8 mouse cellular contexts compared by ENCODE assay signal in the genomic region with DNA sequence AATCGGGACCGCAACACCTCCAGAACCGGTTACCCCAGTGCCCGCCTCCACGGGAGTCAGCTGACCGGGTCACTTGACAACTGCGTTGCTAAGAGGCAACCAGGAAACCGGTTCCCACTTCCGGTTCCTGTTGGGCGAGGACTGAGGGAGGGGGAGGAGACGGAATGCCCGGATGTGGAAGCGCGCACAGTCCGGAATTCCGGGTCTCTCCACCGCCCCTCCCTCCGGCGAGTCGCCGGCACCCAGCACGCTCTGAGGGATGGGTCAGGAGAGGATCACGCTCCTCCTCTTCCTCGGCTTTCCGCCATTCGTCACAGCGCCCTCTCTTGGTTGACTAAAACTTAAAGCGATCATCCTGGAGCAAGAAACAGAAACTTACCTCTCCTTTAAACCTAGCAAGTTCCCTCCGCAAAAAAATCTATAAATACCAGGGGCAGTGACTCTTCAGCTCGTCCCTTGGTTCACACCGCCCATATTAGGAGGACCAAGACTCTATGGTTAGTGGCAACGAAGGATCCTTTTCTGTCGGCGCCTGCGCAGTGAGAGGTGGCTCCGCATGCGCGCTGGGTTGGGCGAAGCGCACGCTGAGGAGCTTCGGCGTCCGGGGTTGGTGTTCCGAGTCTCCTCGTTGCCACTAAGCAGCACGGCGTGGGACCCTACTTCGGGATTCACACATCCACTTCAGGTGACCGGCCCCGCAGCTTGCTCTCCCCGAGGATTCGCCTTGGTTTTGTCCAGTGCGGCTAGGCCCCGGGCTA. TPM values are rescaled to one million over a fixed set of nuclear protein-coding genes. Genes with fewer than 3 reads are reported as not detected.
DNase-seq lines count a peak whose midpoint lies in the region; ATAC-seq and TF ChIP-seq lines count a peak whose summit lies in the region.

A gene (minus strand): TSS at position 143 of the 758 bp plus-strand sequence.
A gene (plus strand): TSS at position 324 of the 758 bp plus-strand sequence.

- H3K9me3 ChIP-seq in kidney, embryonic 14.5 days (ENCODE audit: control insufficient read depth, low read length), result no peaks in the 10 kb centered on the region
- H3K9me3 ChIP-seq in limb, embryonic 15.5 days, result no peaks in the 10 kb centered on the region

- TF ChIP-seq POLR2A in bone marrow macrophage, adult 2 months (IDR thresholded peaks at IDR 0.05; ENCODE audit: borderline replicate concordance, low read depth, low read length), result no peak
- peak; percentile 84 for TF ChIP-seq POLR2A in embryonic fibroblast, embryonic 13.5 days (IDR thresholded peaks at IDR 0.05; ENCODE audit: low read depth, low read length)

- no peaks in the 10 kb centered on the region for H3K27me3 ChIP-seq in kidney, embryonic 14.5 days (ENCODE audit: control insufficient read depth, insufficient read depth, low read length)
- H3K27me3 ChIP-seq in limb, embryonic 15.5 days, result no peaks in the 10 kb centered on the region

- peaks cover 3% of the 10 kb centered on the region; the same call in 1 of the 2 replicates for H3K36me3 ChIP-seq in kidney, embryonic 14.5 days (ENCODE audit: control insufficient read depth, insufficient read depth, low read length)
- H3K36me3 ChIP-seq in limb, embryonic 15.5 days, result 0 out of 2 replicates have a peak, but pooled peaks cover 3% of the 10 kb centered on the region

- DNase-seq in A20 (ENCODE audit: low read depth, low spot score), result peak; percentile 99
- DNase-seq in heart, adult 9 months (ENCODE audit: low spot score in 2 of 2), result peak; percentile 98 to 99
- peak; percentile 98 for DNase-seq in monocyte, adult 2 months (ENCODE audit: low read depth in 1 of 2, low spot score in 2 of 2)
- peak; percentile 99 for DNase-seq in spleen, postnatal 36 days (ENCODE audit: low spot score in 2 of 2)

- H3K27ac ChIP-seq in bone marrow macrophage, adult 2 months (ENCODE audit: insufficient read depth, low read depth, low read length), result peak within 1 kb of the TSS; percentile 91
- peak within 1 kb of the TSS; percentile 90 for H3K27ac ChIP-seq in embryonic fibroblast, embryonic 13.5 days (ENCODE audit: insufficient read depth, low read length)
- H3K27ac ChIP-seq in kidney, embryonic 14.5 days (ENCODE audit: low read depth, low read length), result peak within 1 kb of the TSS; percentile 93
- H3K27ac ChIP-seq in limb, embryonic 15.5 days, result peak within 1 kb of the TSS; percentile 93

- H3K4me1 ChIP-seq in bone marrow macrophage, adult 2 months (ENCODE audit: control insufficient read depth, insufficient read depth, low read length), result peaks cover 18% of the 10 kb centered on the region
- H3K4me1 ChIP-seq in embryonic fibroblast, embryonic 13.5 days (ENCODE audit: control insufficient read depth, insufficient read depth, low read length), result peaks cover 5% of the 10 kb centered on the region
- H3K4me1 ChIP-seq in kidney, embryonic 14.5 days (ENCODE audit: control insufficient read depth, insufficient read depth, low read length), result peaks cover 11% of the 10 kb centered on the region
- peaks cover 21% of the 10 kb centered on the region for H3K4me1 ChIP-seq in limb, embryonic 15.5 days

- ATAC-seq in kidney, embryonic 14.5 days (ENCODE audit: low FRiP score, low TSS enrichment), result peak; percentile 100
- peak; percentile 100 for ATAC-seq in limb, embryonic 15.5 days (ENCODE audit: insufficient number of reproducible peaks, low FRiP score, low TSS enrichment, low read depth)

- H3K4me2 ChIP-seq in kidney, embryonic 14.5 days (replicated peaks; ENCODE audit: low read depth, low read length), result peak within 1 kb of the TSS; percentile 89
- peak within 1 kb of the TSS; percentile 59 for H3K4me2 ChIP-seq in limb, embryonic 15.5 days

- peak within 1 kb of the TSS; percentile 79 for H3K4me3 ChIP-seq in bone marrow macrophage, adult 2 months (ENCODE audit: insufficient read depth, low read length)
- peak within 1 kb of the TSS; percentile 97 for H3K4me3 ChIP-seq in embryonic fibroblast, embryonic 13.5 days (ENCODE audit: insufficient read depth, low read length)
- H3K4me3 ChIP-seq in kidney, embryonic 14.5 days (ENCODE audit: low read length), result peak within 1 kb of the TSS; percentile 90
- peak within 1 kb of the TSS; percentile 82 for H3K4me3 ChIP-seq in limb, embryonic 15.5 days

- under 1% methylated on average over 55 of the region's 55 CpGs for WGBS in kidney, embryonic 14.5 days
- WGBS in limb, embryonic 15.5 days, result under 1% methylated on average over 55 of the region's 55 CpGs

- TF ChIP-seq CTCF in bone marrow macrophage, adult 2 months (IDR thresholded peaks at IDR 0.05; ENCODE audit: low read depth, low read length), result peak; percentile 97
- peak; percentile 76; the same call in 1 of the 2 replicates for TF ChIP-seq CTCF in embryonic fibroblast, embryonic 13.5 days (IDR thresholded peaks at IDR 0.05; ENCODE audit: borderline replicate concordance, insufficient read depth, low read length)

- peak within 1 kb of the TSS; percentile 92 for H3K9ac ChIP-seq in kidney, embryonic 14.5 days (ENCODE audit: low read depth, low read length)
- H3K9ac ChIP-seq in limb, embryonic 15.5 days, result peak within 1 kb of the TSS; percentile 80

RNA-seq across cellular contexts. Expression of the first gene that starts in this region (rescaled TPM):
- polyA plus RNA-seq in bone marrow macrophage, adult 2 months (2012; ENCODE audit: insufficient read depth, insufficient read length, missing spikeins), result 138 and 153 TPM in 2 replicates
- polyA plus RNA-seq in embryonic fibroblast, embryonic 13.5 days (2011; ENCODE audit: insufficient read length, low read depth, missing spikeins), result 78.6 and 87.3 TPM in 2 replicates
- 65.2 and 81.8 TPM in 2 replicates for polyA plus RNA-seq in kidney, embryonic 14.5 days (2014; fragmentation: Nextera tagmentation; extraction: Ambion mirVana)
- polyA plus RNA-seq in limb, embryonic 15.5 days (2015; fragmentation: Nextera tagmentation; extraction: Ambion mirVana), result 63.8 and 66.9 TPM in 2 replicates

RNA-seq across cellular contexts. Expression of the second gene that starts in this region (rescaled TPM):
- polyA plus RNA-seq in bone marrow macrophage, adult 2 months (2012; ENCODE audit: insufficient read depth, insufficient read length, missing spikeins), result 40.7 and 44.0 TPM in 2 replicates
- polyA plus RNA-seq in embryonic fibroblast, embryonic 13.5 days (2011; ENCODE audit: insufficient read length, low read depth, missing spikeins), result 128 and 135 TPM in 2 replicates
- 245 and 270 TPM in 2 replicates for polyA plus RNA-seq in kidney, embryonic 14.5 days (2014; fragmentation: Nextera tagmentation; extraction: Ambion mirVana)
- 187 and 190 TPM in 2 replicates for polyA plus RNA-seq in limb, embryonic 15.5 days (2015; fragmentation: Nextera tagmentation; extraction: Ambion mirVana)

Comparison
In these comparisons a context has a peak if more than half of its experiments do, and no peak if none do; other contexts are left out.
1. Peak in every context shown above with its lines: DNase-seq, ATAC-seq, H3K4me3 ChIP-seq and H3K27ac ChIP-seq.